Mouse (Mus musculus): ENCODE measurements around the gene Fezf2. TPM values are rescaled to one million over a fixed set of nuclear protein-coding genes. Genes with fewer than 3 reads are reported as not detected.
A peak's percentile ranks its signal among the peaks of the same experiment; 100 is the strongest.

Fezf2 gene
- polyA plus RNA-seq (2014; fragmentation: Nextera tagmentation; extraction: Ambion mirVana): not detected in 2 replicates

DNA sequence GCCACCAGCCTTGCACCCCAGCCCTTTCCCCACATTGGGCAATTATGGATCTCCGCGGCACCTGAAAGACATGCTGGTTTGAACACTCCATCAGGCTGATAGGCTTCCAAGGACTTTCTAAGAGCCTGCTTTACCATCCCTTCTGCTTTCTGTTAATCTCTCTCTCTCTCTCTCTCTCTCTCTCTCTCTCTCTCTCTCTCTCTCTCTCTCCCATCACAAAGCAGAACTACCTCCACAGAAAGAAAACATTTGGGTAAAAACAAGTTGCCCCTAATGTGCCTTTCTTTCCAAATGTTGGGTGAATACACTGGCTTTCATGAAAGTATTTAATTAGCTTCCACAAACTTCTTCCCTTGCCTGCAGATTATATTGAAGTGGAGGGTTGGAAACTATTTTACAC lies at the start of gene Fezf2:
Fezf2 (minus strand) TSS at position 101 of the 400 bp plus-strand sequence.
- no peaks in the 10 kb centered on the region for H3K4me1 ChIP-seq (replicated peaks; ENCODE audit: control insufficient read depth, insufficient read depth, low read length)
- WGBS: 0% methylated on average over 2 of the region's 2 CpGs
- peaks cover 98% of the 10 kb centered on the region for H3K27me3 ChIP-seq (ENCODE audit: control insufficient read depth, insufficient read depth, low read length)
- H3K4me2 ChIP-seq (replicated peaks): no peak within 1 kb of the TSS
- H3K9ac ChIP-seq: no peak within 1 kb of the TSS
- no peak for DNase-seq (ENCODE audit: low spot score)
- H3K4me3 ChIP-seq (replicated peaks; ENCODE audit: low read length): no peak within 1 kb of the TSS
- H3K9me3 ChIP-seq (ENCODE audit: control insufficient read depth, low read length): no peaks in the 10 kb centered on the region
- no peak for ATAC-seq (ENCODE audit: low FRiP score)
- H3K36me3 ChIP-seq (replicated peaks; ENCODE audit: control insufficient read depth, insufficient read depth): no peaks in the 10 kb centered on the region
- no peak within 1 kb of the TSS for H3K27ac ChIP-seq

- Histone ChIP-seq H3K36me3 (replicated peaks; ENCODE audit: control insufficient read depth, insufficient read depth) (peaks cover 8% of the 10 kb centered on the region; the same call in 1 of the 2 replicates), H3K9me3 (ENCODE audit: control insufficient read depth, low read length) (no peaks in the 10 kb centered on the region), H3K27ac (no peak overlapping the region), H3K4me3 (replicated peaks; ENCODE audit: low read length) (no peak overlapping the region), H3K4me1 (replicated peaks; ENCODE audit: control insufficient read depth, insufficient read depth, low read length) (no peaks in the 10 kb centered on the region; the same call in 1 of the 2 replicates), H3K4me2 (replicated peaks) (no peak overlapping the region), H3K27me3 (ENCODE audit: control insufficient read depth, insufficient read depth, low read length) (peaks cover 77% of the 10 kb centered on the region), H3K9ac (no peak overlapping the region)
- ATAC-seq (ENCODE audit: low FRiP score) (no peak), DNase-seq (ENCODE audit: low spot score) (no peak)
- WGBS: 82% methylated on average over 3 of the region's 3 CpGs
These were observed 49.6 kb upstream of the Fezf2 start for GRCm38 (mm10) chr14:12397561-12397960.

GRCm38 (mm10) chr14:12394318-12394717 lies 46.3 kb upstream of the Fezf2 start:
- H3K4me1 ChIP-seq (replicated peaks; ENCODE audit: control insufficient read depth, insufficient read depth, low read length): peaks cover 5% of the 10 kb centered on the region
- WGBS: 42% methylated on average over 2 of the region's 2 CpGs
- H3K27ac ChIP-seq: no peak overlapping the region
- ATAC-seq (ENCODE audit: low FRiP score) (no peak), DNase-seq (ENCODE audit: low spot score) (no peak)
- H3K27me3 ChIP-seq (ENCODE audit: control insufficient read depth, insufficient read depth, low read length): peaks cover 84% of the 10 kb centered on the region
- H3K4me3 ChIP-seq (replicated peaks; ENCODE audit: low read length): no peak overlapping the region
- H3K9ac ChIP-seq: no peak overlapping the region
- no peaks in the 10 kb centered on the region for H3K9me3 ChIP-seq (ENCODE audit: control insufficient read depth, low read length)
- H3K36me3 ChIP-seq (replicated peaks; ENCODE audit: control insufficient read depth, insufficient read depth): no peaks in the 10 kb centered on the region
- H3K4me2 ChIP-seq (replicated peaks): no peak overlapping the region

GRCm38 (mm10) chr14:12393271-12393861 lies 45.4 kb upstream of the Fezf2 start:
- peak; percentile 52 for DNase-seq (ENCODE audit: low spot score)
- ATAC-seq (ENCODE audit: low FRiP score): peak; percentile 73; the same call in 1 of the 2 replicates
- 3% methylated on average over 12 of the region's 12 CpGs for WGBS

DNA sequence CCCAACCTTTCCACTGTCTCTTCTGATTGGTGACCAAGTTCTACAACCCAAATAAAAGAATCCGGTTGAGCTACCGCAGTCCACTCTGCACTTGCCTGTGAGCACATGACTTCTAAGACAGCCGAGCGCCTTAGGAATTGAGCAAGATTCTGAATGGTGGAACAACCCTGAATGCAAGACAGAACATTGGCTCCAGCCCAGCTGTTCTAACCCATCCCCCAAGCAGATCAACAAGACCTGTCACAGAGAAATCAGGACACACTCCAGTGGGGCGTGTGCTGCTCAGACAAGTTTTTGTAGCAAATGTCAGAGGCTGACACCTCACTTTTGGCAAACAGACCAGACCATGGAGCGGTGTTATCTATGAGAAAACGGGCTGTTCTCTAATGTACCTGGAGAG lies 43.2 kb upstream of the Fezf2 start:
- Histone ChIP-seq H3K4me2 (replicated peaks) (no peak overlapping the region), H3K4me1 (replicated peaks; ENCODE audit: control insufficient read depth, insufficient read depth, low read length) (peaks cover 14% of the 10 kb centered on the region), H3K4me3 (replicated peaks; ENCODE audit: low read length) (no peak overlapping the region), H3K9ac (no peak overlapping the region), H3K36me3 (replicated peaks; ENCODE audit: control insufficient read depth, insufficient read depth) (no peaks in the 10 kb centered on the region), H3K27me3 (ENCODE audit: control insufficient read depth, insufficient read depth, low read length) (peaks cover 77% of the 10 kb centered on the region), H3K27ac (no peak overlapping the region), H3K9me3 (ENCODE audit: control insufficient read depth, low read length) (no peaks in the 10 kb centered on the region)
- no peak for DNase-seq (ENCODE audit: low spot score)
- WGBS: 41% methylated on average over 7 of the region's 7 CpGs
- ATAC-seq (ENCODE audit: low FRiP score): no peak

More at GRCm38 (mm10) chr14:12393271-12393861, 45.4 kb upstream of the Fezf2 start:
- Histone ChIP-seq H3K9ac (no peak overlapping the region), H3K4me2 (replicated peaks) (no peak overlapping the region), H3K27ac (no peak overlapping the region), H3K9me3 (ENCODE audit: control insufficient read depth, low read length) (no peaks in the 10 kb centered on the region), H3K4me3 (replicated peaks; ENCODE audit: low read length) (no peak overlapping the region), H3K27me3 (ENCODE audit: control insufficient read depth, insufficient read depth, low read length) (peaks cover 77% of the 10 kb centered on the region), H3K36me3 (replicated peaks; ENCODE audit: control insufficient read depth, insufficient read depth) (no peaks in the 10 kb centered on the region), H3K4me1 (replicated peaks; ENCODE audit: control insufficient read depth, insufficient read depth, low read length) (peaks cover 11% of the 10 kb centered on the region)

GRCm38 (mm10) chr14:12388806-12389436 lies 40.9 kb upstream of the Fezf2 start:
- 8% methylated on average over 14 of the region's 14 CpGs for WGBS
- H3K27ac ChIP-seq: no peak overlapping the region
- 0 out of 2 replicates have a peak, but pooled peaks have one; percentile 45 for ATAC-seq (ENCODE audit: low FRiP score)

DNA sequence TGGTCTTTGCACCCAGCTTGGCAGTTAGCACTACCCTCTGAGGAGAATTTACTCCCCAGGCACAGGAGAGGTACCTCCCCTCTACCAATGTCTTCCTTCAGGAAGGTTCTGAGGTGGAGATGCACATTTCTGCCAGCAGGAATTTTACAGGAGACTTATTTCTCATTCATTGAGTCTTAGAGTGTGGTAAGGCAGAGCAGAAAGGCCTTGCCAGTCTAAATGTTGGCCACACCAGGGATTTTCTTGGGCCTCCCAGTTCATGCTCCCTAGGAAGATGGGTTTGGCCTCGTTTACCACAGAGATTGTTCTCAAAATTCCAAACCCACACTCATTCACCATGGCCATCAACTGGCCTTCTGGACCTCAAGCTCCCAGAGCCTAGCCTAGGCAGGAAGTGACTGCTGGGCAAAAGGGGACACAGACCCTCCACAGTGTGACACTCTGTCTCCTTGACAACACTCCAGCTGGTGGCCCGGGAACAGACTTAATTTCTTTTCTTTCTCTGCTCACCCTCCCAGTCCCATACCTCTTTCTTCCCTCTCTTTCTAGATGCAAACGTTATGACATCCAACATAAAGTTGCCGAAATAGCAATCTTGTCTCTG lies 40.3 kb upstream of the Fezf2 start:
- H3K4me2 ChIP-seq (replicated peaks): no peak overlapping the region
- no peak for ATAC-seq (ENCODE audit: low FRiP score)

More at GRCm38 (mm10) chr14:12388806-12389436, 40.9 kb upstream of the Fezf2 start:
- no peaks in the 10 kb centered on the region for H3K9me3 ChIP-seq (ENCODE audit: control insufficient read depth, low read length)
- DNase-seq (ENCODE audit: low spot score): peak; percentile 43
- H3K4me1 ChIP-seq (replicated peaks; ENCODE audit: control insufficient read depth, insufficient read depth, low read length): peaks cover 14% of the 10 kb centered on the region
- peaks cover 78% of the 10 kb centered on the region for H3K27me3 ChIP-seq (ENCODE audit: control insufficient read depth, insufficient read depth, low read length)
- H3K4me2 ChIP-seq (replicated peaks): no peak overlapping the region
- no peak overlapping the region for H3K4me3 ChIP-seq (replicated peaks; ENCODE audit: low read length)
- H3K36me3 ChIP-seq (replicated peaks; ENCODE audit: control insufficient read depth, insufficient read depth): no peaks in the 10 kb centered on the region
- H3K9ac ChIP-seq: no peak overlapping the region

DNA sequence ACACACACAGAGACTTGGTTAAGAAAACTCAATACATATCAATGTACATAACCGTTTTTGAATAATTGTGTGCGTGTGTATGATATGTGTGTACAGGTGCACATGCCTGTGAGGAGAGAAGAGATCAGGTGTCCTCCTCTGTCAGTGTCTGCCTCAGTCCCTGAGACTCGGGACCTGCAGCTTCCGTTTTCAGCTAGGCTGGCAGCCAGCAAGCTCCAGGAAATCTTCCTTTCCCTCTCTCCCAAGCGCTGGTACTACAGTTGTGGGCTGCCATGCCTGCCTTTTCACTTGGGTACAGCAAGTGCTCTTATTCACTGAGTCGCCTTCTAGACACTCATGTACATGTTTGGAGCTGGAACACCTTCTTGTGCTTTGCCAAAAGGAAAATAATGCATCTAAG lies 39.2 kb upstream of the Fezf2 start:
- Histone ChIP-seq H3K27me3 (ENCODE audit: control insufficient read depth, insufficient read depth, low read length) (peaks cover 89% of the 10 kb centered on the region), H3K9ac (no peak overlapping the region), H3K4me2 (replicated peaks) (no peak overlapping the region), H3K27ac (no peak overlapping the region), H3K9me3 (ENCODE audit: control insufficient read depth, low read length) (no peaks in the 10 kb centered on the region), H3K36me3 (replicated peaks; ENCODE audit: control insufficient read depth, insufficient read depth) (no peaks in the 10 kb centered on the region), H3K4me1 (replicated peaks; ENCODE audit: control insufficient read depth, insufficient read depth, low read length) (peaks cover 14% of the 10 kb centered on the region; the same call in 1 of the 2 replicates), H3K4me3 (replicated peaks; ENCODE audit: low read length) (no peak overlapping the region)
- WGBS: 64% methylated on average over 6 of the region's 6 CpGs
- ATAC-seq (ENCODE audit: low FRiP score): no peak
- DNase-seq (ENCODE audit: low spot score): no peak

More for the DNA sequence above, 40.3 kb upstream of the Fezf2 start:
- H3K36me3 ChIP-seq (replicated peaks; ENCODE audit: control insufficient read depth, insufficient read depth): no peaks in the 10 kb centered on the region
- no peak overlapping the region for H3K4me3 ChIP-seq (replicated peaks; ENCODE audit: low read length)
- H3K9ac ChIP-seq: no peak overlapping the region
- peaks cover 14% of the 10 kb centered on the region; the same call in 1 of the 2 replicates for H3K4me1 ChIP-seq (replicated peaks; ENCODE audit: control insufficient read depth, insufficient read depth, low read length)
- H3K27me3 ChIP-seq (ENCODE audit: control insufficient read depth, insufficient read depth, low read length): peaks cover 84% of the 10 kb centered on the region
- DNase-seq (ENCODE audit: low spot score): no peak
- no peak overlapping the region for H3K27ac ChIP-seq
- WGBS: 22% methylated on average over 4 of the region's 4 CpGs
- no peaks in the 10 kb centered on the region for H3K9me3 ChIP-seq (ENCODE audit: control insufficient read depth, low read length)

GRCm38 (mm10) chr14:12377883-12378282 lies 29.9 kb upstream of the Fezf2 start:
- no peak for DNase-seq (ENCODE audit: low spot score)
- Histone ChIP-seq H3K27ac (no peak overlapping the region), H3K4me3 (replicated peaks; ENCODE audit: low read length) (no peak overlapping the region), H3K27me3 (ENCODE audit: control insufficient read depth, insufficient read depth, low read length) (peaks cover 61% of the 10 kb centered on the region), H3K9me3 (ENCODE audit: control insufficient read depth, low read length) (no peaks in the 10 kb centered on the region), H3K36me3 (replicated peaks; ENCODE audit: control insufficient read depth, insufficient read depth) (no peaks in the 10 kb centered on the region), H3K4me1 (replicated peaks; ENCODE audit: control insufficient read depth, insufficient read depth, low read length) (no peaks in the 10 kb centered on the region), H3K4me2 (replicated peaks) (no peak overlapping the region), H3K9ac (no peak overlapping the region)
- WGBS: 22% methylated on average over 9 of the region's 9 CpGs
- ATAC-seq (ENCODE audit: low FRiP score): no peak

Measured in hindbrain, embryonic 14.5 days (tissue).